In genomic region chr14:20970389-20970788, GRCm38 (mm10) we compare ENCODE assay signal across 10 mouse cellular contexts. TPM values are rescaled to one million over a fixed set of nuclear protein-coding genes. Genes with fewer than 3 reads are reported as not detected.
DNase-seq lines count a peak whose midpoint lies in the region; ATAC-seq and TF ChIP-seq lines count a peak whose summit lies in the region.
"Had no signal": no experiment of that assay in that cellular context is flagged by ENCODE, and none has a peak within 500 bp of the region (broad histone marks: within the 10 kb centered on the region; RNA-seq: fewer than 3 reads in every experiment).

No protein-coding gene starts in this region.

- H3K9ac ChIP-seq in embryonic facial prominence, embryonic 13.5 days: 0 out of 2 replicates have a peak overlapping the region, but pooled peaks have one; percentile 17
- H3K9ac ChIP-seq in hindbrain, postnatal 0 days (replicated peaks; ENCODE audit: low read length): no peak overlapping the region
- no peak overlapping the region for H3K9ac ChIP-seq in hindbrain, embryonic 11.5 days (ENCODE audit: low read depth, low read length)
- no peak overlapping the region for H3K9ac ChIP-seq in forebrain, embryonic 16.5 days (replicated peaks; ENCODE audit: low read depth, low read length)
- H3K9ac ChIP-seq in liver, postnatal 0 days (replicated peaks): no peak overlapping the region
- H3K9ac ChIP-seq: intestine, embryonic 15.5 days had no signal

- ATAC-seq in embryonic facial prominence, embryonic 13.5 days (ENCODE audit: insufficient number of reproducible peaks, insufficient read depth, low FRiP score, low TSS enrichment, low read depth): no peak
- no peak for ATAC-seq in hindbrain, postnatal 0 days
- ATAC-seq in hindbrain, embryonic 11.5 days (ENCODE audit: low FRiP score): no peak
- no peak for ATAC-seq in forebrain, embryonic 16.5 days
- ATAC-seq in liver, postnatal 0 days: no peak
- ATAC-seq: intestine, embryonic 15.5 days had no signal

- H3K27me3 ChIP-seq in embryonic facial prominence, embryonic 13.5 days: no peaks in the 10 kb centered on the region
- H3K27me3 ChIP-seq in embryonic facial prominence, embryonic 10.5 days (replicated peaks; ENCODE audit: low read depth, poor library complexity, severe bottlenecking): no peaks in the 10 kb centered on the region
- H3K27me3 ChIP-seq in hindbrain, postnatal 0 days (ENCODE audit: insufficient read depth, low read length): no peaks in the 10 kb centered on the region
- H3K27me3 ChIP-seq in hindbrain, embryonic 11.5 days (ENCODE audit: control insufficient read depth, insufficient read depth, low read length): no peaks in the 10 kb centered on the region
- no peaks in the 10 kb centered on the region for H3K27me3 ChIP-seq in forebrain, embryonic 16.5 days (replicated peaks; ENCODE audit: control insufficient read depth, insufficient read depth, low read length)
- no peaks in the 10 kb centered on the region for H3K27me3 ChIP-seq in liver, postnatal 0 days (ENCODE audit: insufficient read depth, low read length)
- H3K27me3 ChIP-seq: intestine, embryonic 15.5 days had no signal

- H3K27ac ChIP-seq in embryonic facial prominence, embryonic 13.5 days: 0 out of 2 replicates have a peak overlapping the region, but pooled peaks have one; percentile 34
- no peak overlapping the region for H3K27ac ChIP-seq in embryonic facial prominence, embryonic 10.5 days (replicated peaks)
- H3K27ac ChIP-seq in hindbrain, postnatal 0 days: no peak overlapping the region
- H3K27ac ChIP-seq in hindbrain, embryonic 11.5 days (ENCODE audit: low read depth, low read length): no peak overlapping the region
- H3K27ac ChIP-seq in forebrain, embryonic 16.5 days (ENCODE audit: low read length): peak overlapping the region; percentile 43
- no peak overlapping the region for H3K27ac ChIP-seq in liver, postnatal 0 days (ENCODE audit: low read depth)
- H3K27ac ChIP-seq: intestine, embryonic 15.5 days had no signal

- no peak overlapping the region for H3K4me2 ChIP-seq in embryonic facial prominence, embryonic 13.5 days
- H3K4me2 ChIP-seq in hindbrain, postnatal 0 days (ENCODE audit: low read depth, low read length): no peak overlapping the region
- no peak overlapping the region for H3K4me2 ChIP-seq in hindbrain, embryonic 11.5 days (replicated peaks; ENCODE audit: low read depth, low read length)
- H3K4me2 ChIP-seq in forebrain, embryonic 16.5 days (ENCODE audit: low read length): no peak overlapping the region; the same call in 1 of the 2 replicates
- H3K4me2 ChIP-seq in liver, postnatal 0 days (ENCODE audit: low read depth, low read length): no peak overlapping the region
- H3K4me2 ChIP-seq: intestine, embryonic 15.5 days had no signal

- no peak for DNase-seq in embryonic facial prominence, embryonic 10.5 days (ENCODE audit: low spot score)
- DNase-seq in hindbrain, postnatal 0 days (ENCODE audit: low spot score): peak; percentile 27
- DNase-seq in hindbrain, embryonic 11.5 days (ENCODE audit: low spot score): no peak
- peak; percentile 82 for DNase-seq in adrenal gland, adult 2 months
- no peak for DNase-seq in testis, postnatal 10 days (ENCODE audit: low spot score)
- no peak for DNase-seq in liver, postnatal 0 days
- DNase-seq: thymus, adult 18-20 months had no signal

- no peaks in the 10 kb centered on the region for H3K36me3 ChIP-seq in embryonic facial prominence, embryonic 13.5 days
- H3K36me3 ChIP-seq in embryonic facial prominence, embryonic 10.5 days (replicated peaks): no peaks in the 10 kb centered on the region
- no peaks in the 10 kb centered on the region for H3K36me3 ChIP-seq in hindbrain, postnatal 0 days (ENCODE audit: insufficient read depth, low read length)
- no peaks in the 10 kb centered on the region for H3K36me3 ChIP-seq in hindbrain, embryonic 11.5 days (ENCODE audit: control insufficient read depth, insufficient read depth, low read length)
- H3K36me3 ChIP-seq in forebrain, embryonic 16.5 days (ENCODE audit: control insufficient read depth, insufficient read depth): no peaks in the 10 kb centered on the region
- peaks cover 4% of the 10 kb centered on the region for H3K36me3 ChIP-seq in liver, postnatal 0 days (replicated peaks; ENCODE audit: insufficient read depth, low read length)
- H3K36me3 ChIP-seq: intestine, embryonic 15.5 days had no signal

- no peak overlapping the region for H3K4me3 ChIP-seq in embryonic facial prominence, embryonic 13.5 days
- H3K4me3 ChIP-seq in embryonic facial prominence, embryonic 10.5 days: no peak overlapping the region
- no peak overlapping the region for H3K4me3 ChIP-seq in hindbrain, postnatal 0 days (ENCODE audit: low read length)
- H3K4me3 ChIP-seq in hindbrain, embryonic 11.5 days (ENCODE audit: low read depth, low read length): no peak overlapping the region
- no peak overlapping the region for H3K4me3 ChIP-seq in forebrain, embryonic 16.5 days (replicated peaks; ENCODE audit: low read length)
- H3K4me3 ChIP-seq in liver, postnatal 0 days (ENCODE audit: low read depth, low read length): no peak overlapping the region
- H3K4me3 ChIP-seq: intestine, embryonic 15.5 days had no signal

- H3K4me1 ChIP-seq in embryonic facial prominence, embryonic 13.5 days: peaks cover 4% of the 10 kb centered on the region; the same call in 1 of the 2 replicates
- H3K4me1 ChIP-seq in embryonic facial prominence, embryonic 10.5 days: no peaks in the 10 kb centered on the region
- no peaks in the 10 kb centered on the region for H3K4me1 ChIP-seq in hindbrain, postnatal 0 days (ENCODE audit: insufficient read depth, low read length)
- no peaks in the 10 kb centered on the region for H3K4me1 ChIP-seq in hindbrain, embryonic 11.5 days (replicated peaks; ENCODE audit: control insufficient read depth, insufficient read depth, low read length)
- H3K4me1 ChIP-seq in forebrain, embryonic 16.5 days (replicated peaks; ENCODE audit: control insufficient read depth, insufficient read depth, low read length): peaks cover 24% of the 10 kb centered on the region
- H3K4me1 ChIP-seq in liver, postnatal 0 days (ENCODE audit: insufficient read depth): peaks cover 4% of the 10 kb centered on the region; the same call in 1 of the 2 replicates

- no peak for TF ChIP-seq CTCF in hindbrain, postnatal 0 days (IDR thresholded peaks at IDR 0.05; ENCODE audit: low read depth)
- TF ChIP-seq CTCF in liver, postnatal 0 days (IDR thresholded peaks at IDR 0.05; ENCODE audit: low read depth): no peak

- H3K9me3 ChIP-seq in embryonic facial prominence, embryonic 13.5 days: no peaks in the 10 kb centered on the region
- H3K9me3 ChIP-seq in embryonic facial prominence, embryonic 10.5 days: no peaks in the 10 kb centered on the region
- H3K9me3 ChIP-seq in hindbrain, postnatal 0 days (ENCODE audit: low read length): no peaks in the 10 kb centered on the region
- no peaks in the 10 kb centered on the region for H3K9me3 ChIP-seq in hindbrain, embryonic 11.5 days (ENCODE audit: control insufficient read depth, low read length)
- no peaks in the 10 kb centered on the region for H3K9me3 ChIP-seq in forebrain, embryonic 16.5 days (ENCODE audit: control insufficient read depth, low read length)
- H3K9me3 ChIP-seq in liver, postnatal 0 days (ENCODE audit: low read length): no peaks in the 10 kb centered on the region
- H3K9me3 ChIP-seq: intestine, embryonic 15.5 days had no signal

- TF ChIP-seq EP300 in liver, postnatal 0 days (IDR thresholded peaks at IDR 0.05; ENCODE audit: low read depth): no peak

- 58% methylated on average over 6 of the region's 6 CpGs for WGBS in embryonic facial prominence, embryonic 13.5 days
- 72% methylated on average over 6 of the region's 6 CpGs for WGBS in embryonic facial prominence, embryonic 10.5 days
- 33% methylated on average over 6 of the region's 6 CpGs for WGBS in hindbrain, postnatal 0 days
- 61% methylated on average over 6 of the region's 6 CpGs for WGBS in hindbrain, embryonic 11.5 days
- WGBS in forebrain, embryonic 16.5 days: 24% methylated on average over 6 of the region's 6 CpGs
- WGBS in liver, postnatal 0 days (ENCODE audit: insufficient replicate concordance): 59% methylated on average over 6 of the region's 6 CpGs

RNA-seq across cellular contexts. Expression of gene Vcl, which starts 41.2 kb away (rescaled TPM):
- polyA plus RNA-seq in embryonic facial prominence, embryonic 13.5 days (2015; fragmentation: Nextera tagmentation; extraction: Ambion mirVana): 36.4 and 38.8 TPM in 2 replicates
- polyA plus RNA-seq in embryonic facial prominence, embryonic 10.5 days (2016; fragmentation: Nextera tagmentation; extraction: Ambion mirVana): 36.4 and 37.9 TPM in 2 replicates
- total RNA-seq in hindbrain, postnatal 0 days (2014; rRNA removed): 24.3 and 26.5 TPM in 2 replicates
- 9.8 and 10.4 TPM in 2 replicates for polyA plus RNA-seq in hindbrain, postnatal 0 days (2015; fragmentation: Nextera tagmentation; extraction: Ambion mirVana)
- 34.6 and 36.2 TPM in 2 replicates for polyA plus RNA-seq in hindbrain, embryonic 11.5 days (2014; fragmentation: Nextera tagmentation; extraction: Ambion mirVana)
- total RNA-seq in adrenal gland, adult 2 months (2021): 100 to 1,000 TPM in 1 of 2 experiments, 10 to 100 TPM in 1; 69.9 to 122 TPM
- polyA plus RNA-seq in adrenal gland, adult 2 months (2012; rRNA removed): 31.1 and 36.4 TPM in 2 replicates
- 11.4 and 13.0 TPM in 2 replicates for polyA plus RNA-seq in forebrain, embryonic 16.5 days (2015; fragmentation: Nextera tagmentation; extraction: Ambion mirVana)
- polyA plus RNA-seq in liver, postnatal 0 days (2015; fragmentation: Nextera tagmentation; extraction: Ambion mirVana): 9.3 and 11.6 TPM in 2 replicates

Comparison
In these comparisons a context has a peak if more than half of its experiments do, and no peak if none do; other contexts are left out.
1. H3K27ac ChIP-seq: peak in embryonic facial prominence, embryonic 13.5 days (single experiment) and forebrain, embryonic 16.5 days (single experiment); none in embryonic facial prominence, embryonic 10.5 days (single experiment), hindbrain, postnatal 0 days (single experiment), hindbrain, embryonic 11.5 days (single experiment) and liver, postnatal 0 days (single experiment).
2. DNase-seq: peak in hindbrain, postnatal 0 days (single experiment) and adrenal gland, adult 2 months (single experiment); none in embryonic facial prominence, embryonic 10.5 days (single experiment), hindbrain, embryonic 11.5 days (single experiment), testis, postnatal 10 days (single experiment) and liver, postnatal 0 days (single experiment).